Mouse (Mus musculus): ENCODE data around the gene RPS10-NUDT3. TPM values are rescaled to one million over a fixed set of nuclear protein-coding genes. Genes with fewer than 3 reads are reported as not detected.

Gene RPS10-NUDT3
- total RNA-seq (2021): not detected

DNA sequence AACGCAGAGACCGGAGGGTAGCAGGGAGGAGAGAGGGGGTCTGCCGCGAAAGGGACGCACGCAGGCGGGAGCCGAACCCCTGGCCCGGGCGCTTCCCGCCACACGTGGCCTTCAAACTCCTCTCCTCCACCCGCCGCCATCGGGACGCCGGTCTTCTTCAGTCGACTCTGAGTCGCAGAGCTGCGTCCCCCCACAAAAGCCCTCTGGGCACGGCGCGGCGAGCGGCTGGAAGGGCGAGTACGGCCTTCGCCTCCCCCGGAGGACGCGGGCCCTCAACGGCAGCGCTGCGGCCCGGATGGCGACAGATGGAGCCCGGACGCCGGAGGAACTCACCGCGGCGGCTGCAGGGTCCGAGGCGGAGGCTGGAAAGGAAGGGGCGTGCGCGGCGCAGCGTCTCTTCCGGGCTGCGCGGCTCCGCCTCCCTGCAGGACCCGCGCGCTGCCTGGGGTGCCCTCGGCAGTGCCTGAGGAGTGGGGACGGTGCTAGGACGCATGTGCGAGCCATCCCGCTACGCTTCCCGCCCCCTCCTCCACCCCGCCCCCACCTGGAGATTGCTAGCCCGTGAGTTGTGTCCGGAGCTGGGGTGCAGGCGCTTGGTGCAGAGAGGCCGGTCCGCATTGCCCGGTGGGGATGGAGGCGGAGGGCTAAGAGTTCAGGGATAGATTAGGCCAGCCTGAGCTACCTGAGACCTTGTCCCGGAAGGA, at the start of gene RPS10-NUDT3:
Gene RPS10-NUDT3 (minus strand): TSS at position 352 of the 704 bp plus-strand sequence.
- intact Hi-C loops (cut with DNase I): loop anchor here (5.0 kb wide), 1 partner anchor 127 kb away; no protein-coding TSS in a partner anchor
- peak; percentile 93 for DNase-seq

DNA sequence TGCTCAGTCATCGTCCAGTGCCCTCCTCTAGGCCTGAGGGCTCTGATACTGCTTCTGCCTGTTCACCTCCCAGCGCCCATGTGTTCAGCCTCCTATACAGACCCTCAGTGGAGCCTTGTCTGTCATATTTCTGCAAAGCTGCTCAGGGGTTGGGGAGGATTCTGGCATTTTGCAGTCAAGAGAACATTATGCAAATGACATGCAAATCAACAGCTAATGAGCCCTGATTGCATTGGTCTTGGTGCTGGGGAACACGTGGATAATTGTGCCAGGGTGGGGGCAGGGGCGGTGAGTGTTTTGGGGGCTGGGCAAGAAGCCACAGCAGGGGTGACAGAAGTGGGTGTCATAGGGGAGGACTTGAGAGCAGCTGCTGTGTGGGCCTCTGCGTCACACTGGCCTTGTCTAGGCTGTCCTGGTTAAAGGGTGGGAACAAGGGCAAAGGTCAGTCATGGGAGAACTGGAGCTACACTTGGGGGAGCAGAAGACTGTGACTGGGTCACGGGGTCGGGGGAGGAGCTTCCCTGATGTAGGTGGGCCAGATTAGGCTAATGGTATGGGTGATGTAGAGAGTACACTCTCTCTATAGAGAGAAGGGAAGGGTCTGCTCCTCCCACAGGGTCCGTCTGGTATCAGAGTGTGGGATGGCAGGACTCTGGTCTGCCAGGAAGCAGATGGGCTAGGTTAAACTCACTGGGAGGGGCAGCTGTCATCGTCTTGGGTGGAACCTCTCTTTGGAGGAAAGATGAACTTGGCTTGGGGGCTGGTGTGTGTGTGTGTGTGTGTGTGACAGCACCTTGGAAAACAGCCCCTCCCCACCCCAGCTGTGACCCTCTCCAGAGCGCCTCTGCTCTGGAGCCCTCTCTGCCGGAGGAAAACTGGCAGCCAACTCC, 44.1 kb upstream of the RPS10-NUDT3 start:
- intact Hi-C loops (cut with DNase I): no loop called here
- DNase-seq: peak; percentile 81

DNA sequence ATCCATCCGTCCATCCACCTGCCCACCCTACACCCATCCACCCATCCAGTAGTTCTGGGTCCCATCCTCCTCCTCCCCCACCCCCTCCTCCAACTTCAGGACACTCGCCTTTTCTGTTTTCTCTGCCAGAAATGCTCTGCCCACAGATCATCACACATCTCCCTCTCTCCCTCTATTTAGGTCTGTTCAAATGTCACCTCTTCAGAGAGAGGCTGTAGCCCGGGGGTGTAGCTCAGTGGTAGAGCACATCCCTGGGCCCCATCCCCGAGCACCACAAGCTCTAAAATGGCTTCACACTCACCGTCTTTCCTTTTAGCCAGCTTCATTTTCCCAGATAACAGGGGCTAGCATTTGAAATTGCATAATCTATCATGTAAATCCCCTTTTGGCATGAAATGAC, 42.7 kb upstream of the RPS10-NUDT3 start:
- intact Hi-C loops (cut with DNase I): no loop called here
- no peak for DNase-seq

DNA sequence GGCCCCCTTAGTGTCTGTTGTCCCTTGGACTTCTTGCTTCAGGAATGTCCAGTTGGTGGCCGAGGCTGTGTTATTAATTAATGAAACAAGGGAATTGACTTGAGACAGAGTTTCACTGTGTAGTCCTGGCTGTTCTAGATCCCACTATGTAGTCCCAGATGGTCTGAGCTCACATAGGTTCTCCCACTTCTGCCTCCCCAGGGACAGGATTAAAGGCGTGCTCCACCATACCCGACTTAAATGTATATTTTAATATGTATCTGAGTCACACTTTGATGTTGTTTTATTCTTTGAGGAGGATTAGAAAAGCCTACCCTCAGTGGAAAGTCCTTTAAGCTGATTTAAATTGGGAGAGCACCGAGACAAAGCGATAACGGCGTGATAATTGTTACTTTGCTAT, 41.2 kb upstream of the RPS10-NUDT3 start:
- DNase-seq: no peak
- intact Hi-C loops (cut with DNase I): no loop called here

DNA sequence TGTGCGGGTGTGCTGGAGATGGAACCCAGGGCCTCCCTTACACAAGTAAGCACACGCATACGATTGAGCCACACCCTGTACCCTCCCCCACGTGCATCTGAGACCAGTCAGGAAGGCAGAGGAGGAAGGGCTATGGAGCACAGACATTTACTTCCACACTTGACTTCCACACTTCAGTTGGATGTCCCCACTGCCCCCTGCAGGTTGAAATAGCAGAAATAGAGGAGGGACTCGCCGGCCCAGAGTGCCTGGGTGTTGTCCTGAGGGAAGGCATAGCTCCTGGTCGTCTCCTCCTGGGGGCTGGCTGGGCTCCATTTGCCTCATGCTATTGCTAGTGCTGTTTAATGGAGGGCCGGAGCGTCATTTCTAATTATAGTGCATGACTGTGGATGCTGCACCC, 40.4 kb upstream of the RPS10-NUDT3 start:
- DNase-seq: no peak
- intact Hi-C loops (cut with DNase I): no loop called here

DNA sequence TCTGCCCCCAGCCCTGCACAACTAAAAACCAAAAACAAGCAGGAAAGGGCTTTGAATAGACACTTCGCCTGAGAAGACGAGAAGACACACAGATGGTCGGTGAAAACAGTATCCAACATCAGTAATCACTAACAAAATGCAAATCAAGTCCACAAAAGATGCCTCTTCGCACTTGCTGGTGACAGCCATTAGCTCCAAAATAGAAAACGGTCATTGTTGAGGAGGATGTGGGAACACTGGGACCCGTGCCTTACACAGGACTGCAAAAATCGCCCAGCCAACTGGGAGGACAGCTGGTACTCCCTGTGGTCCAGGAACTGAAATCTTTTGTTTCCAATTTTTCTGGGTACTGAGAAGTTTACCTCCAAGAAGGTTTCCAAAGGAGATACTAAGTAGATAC, 38.9 kb upstream of the RPS10-NUDT3 start:
- intact Hi-C loops (cut with DNase I): no loop called here
- DNase-seq: no peak

DNA sequence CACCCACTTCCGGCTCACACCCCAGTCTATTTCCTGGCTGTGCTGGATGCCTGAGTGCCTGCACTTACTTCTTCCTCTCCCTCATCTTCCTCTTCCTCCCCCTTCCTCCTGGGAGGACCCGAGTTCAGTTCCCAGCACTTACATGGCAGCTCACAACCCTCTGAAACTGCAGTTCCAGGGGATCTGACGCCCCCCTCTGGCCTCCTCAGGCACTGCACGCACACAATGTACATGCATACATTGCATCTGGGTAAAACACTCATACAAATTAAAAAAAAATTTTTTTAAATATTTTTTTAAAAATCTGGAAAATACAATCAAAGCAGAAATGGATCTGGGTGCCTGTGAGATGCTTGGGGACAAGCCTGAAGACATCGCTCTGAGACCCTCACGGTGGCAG, 36.7 kb upstream of the RPS10-NUDT3 start:
- DNase-seq: no peak
- intact Hi-C loops (cut with DNase I): no loop called here

DNA sequence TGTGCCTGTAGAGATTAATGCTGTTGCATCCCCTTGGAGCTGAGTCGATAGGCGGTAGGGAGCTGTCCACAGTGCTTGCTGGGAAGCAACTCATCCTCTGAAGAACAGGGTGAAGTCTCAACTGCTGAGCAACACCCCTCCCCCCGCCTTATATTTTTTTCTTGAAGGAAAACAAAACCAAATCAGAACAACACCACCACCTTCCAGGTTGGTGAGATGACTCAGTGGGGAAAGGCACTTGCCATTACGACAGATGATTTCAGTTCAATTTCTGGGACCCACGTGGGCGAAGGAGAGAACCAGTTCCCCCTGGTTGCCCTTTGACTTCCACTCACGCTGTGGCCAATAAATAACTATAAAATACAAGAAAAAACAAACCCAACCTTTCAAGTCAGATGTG, 23.7 kb upstream of the RPS10-NUDT3 start:
- DNase-seq: no peak
- intact Hi-C loops (cut with DNase I): no loop called here

DNA sequence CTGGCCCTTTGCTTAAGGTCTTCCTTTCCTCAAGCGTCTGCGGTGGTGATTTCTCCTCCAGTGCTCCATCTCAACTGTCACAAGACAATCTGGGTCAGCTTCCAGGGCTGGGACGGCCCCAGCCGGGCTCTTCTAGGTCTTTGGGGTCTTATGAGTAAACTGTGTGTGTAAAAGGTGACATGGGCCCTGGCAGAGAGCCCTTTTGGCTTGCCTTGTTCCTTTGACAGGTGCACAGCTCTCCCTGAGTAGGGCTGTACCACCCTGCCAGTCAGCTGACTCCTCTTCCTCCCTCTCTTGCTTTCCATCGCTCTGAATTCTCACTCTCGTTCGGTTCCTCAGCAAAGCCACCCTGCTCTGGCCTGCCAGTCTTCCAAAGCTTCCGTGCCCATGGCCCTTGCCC, 22.1 kb upstream of the RPS10-NUDT3 start:
- DNase-seq: peak; percentile 63
- intact Hi-C loops (cut with DNase I): no loop called here

DNA sequence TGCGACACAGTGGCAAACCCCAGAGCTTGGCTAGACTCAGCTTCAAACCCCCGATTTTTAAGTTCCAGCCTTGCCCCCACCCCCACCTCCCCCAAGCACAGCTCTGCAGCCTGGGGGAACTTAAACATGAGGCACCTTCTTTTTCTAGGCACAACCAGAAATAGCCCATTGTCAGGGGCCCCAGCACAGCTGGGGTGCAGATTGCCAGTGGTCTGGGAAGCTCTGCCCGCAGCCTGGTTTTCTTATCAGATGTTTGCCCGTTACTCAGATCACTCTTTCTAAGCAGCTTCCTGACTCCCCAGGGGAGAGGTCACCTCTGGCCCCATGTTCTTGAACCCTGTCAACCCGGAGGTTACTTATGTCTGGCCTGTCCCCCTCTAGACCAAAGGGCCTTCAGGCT, 21.4 kb upstream of the RPS10-NUDT3 start:
- intact Hi-C loops (cut with DNase I): no loop called here
- no peak for DNase-seq

DNA sequence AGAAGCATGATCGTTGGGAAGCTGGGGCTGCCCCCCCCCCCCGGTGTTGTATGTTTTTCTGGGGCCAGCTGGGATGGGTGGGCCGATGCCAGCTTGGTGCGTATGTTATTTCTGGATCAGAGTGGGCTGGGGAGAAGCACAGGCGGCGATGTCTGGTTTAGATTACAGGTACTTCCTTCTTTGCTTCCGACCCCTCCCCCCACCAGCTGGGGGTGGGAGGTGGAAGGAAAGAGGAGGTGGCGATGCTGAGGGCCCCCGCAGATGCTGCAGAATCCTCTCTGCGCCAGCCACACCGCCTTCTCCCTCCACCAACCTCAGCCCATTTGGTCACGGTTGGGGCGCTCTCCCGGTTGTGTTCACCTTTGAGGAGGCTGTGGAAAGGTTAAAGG, 21.0 kb upstream of the RPS10-NUDT3 start:
- DNase-seq: peak; percentile 66
- intact Hi-C loops (cut with DNase I): no loop called here

DNA sequence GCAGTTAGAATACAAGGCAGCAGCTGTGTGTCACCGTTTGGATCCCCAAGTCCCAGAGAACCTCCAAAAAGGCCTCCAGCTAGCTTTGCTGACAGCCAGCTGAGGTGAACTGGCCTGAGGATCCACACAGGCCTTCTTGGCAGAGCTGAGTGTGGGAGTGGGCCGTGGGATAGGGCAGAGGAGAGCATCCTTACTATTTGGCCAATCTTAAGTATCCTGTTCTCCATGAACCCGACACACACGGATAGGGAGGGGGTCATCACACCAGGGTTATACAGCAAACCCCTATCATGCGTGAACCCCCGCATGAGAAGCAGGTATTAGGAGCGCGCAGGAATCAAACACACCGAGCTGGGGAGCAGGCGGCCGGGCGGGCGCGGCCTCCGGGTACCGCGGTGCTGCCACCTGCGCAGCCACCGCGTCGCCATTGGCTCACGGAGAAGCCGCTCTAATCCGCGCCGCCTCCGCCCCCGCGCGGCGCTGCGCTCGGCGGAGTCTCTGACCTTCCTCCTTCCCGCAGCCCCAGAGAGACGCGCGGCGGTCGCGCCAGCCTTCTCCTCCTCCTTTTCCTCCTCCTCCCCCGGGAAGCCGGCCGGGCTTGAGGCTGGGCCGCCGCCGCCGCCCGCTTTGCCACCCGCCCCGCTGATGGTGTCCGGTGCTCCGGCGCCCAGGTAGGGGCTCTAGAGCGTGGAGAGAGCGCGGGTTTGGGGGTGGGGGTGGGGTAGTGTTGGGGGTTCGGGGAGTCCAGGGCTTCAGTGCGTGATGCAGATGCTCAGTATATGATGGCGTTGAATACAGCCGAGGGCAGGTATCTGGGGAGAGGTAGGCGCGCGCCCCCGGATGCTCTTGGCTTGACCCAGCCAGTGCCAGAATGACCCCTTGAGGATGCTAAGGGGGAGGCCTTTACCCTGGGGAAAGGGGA, 20.3 kb upstream of the RPS10-NUDT3 start, which contains the start of gene Pacsin1:
Gene Pacsin1 (plus strand): TSS at position 421 of the 922 bp plus-strand sequence.
- peak; percentile 74 for DNase-seq
- intact Hi-C loops (cut with DNase I): no loop called here

DNA sequence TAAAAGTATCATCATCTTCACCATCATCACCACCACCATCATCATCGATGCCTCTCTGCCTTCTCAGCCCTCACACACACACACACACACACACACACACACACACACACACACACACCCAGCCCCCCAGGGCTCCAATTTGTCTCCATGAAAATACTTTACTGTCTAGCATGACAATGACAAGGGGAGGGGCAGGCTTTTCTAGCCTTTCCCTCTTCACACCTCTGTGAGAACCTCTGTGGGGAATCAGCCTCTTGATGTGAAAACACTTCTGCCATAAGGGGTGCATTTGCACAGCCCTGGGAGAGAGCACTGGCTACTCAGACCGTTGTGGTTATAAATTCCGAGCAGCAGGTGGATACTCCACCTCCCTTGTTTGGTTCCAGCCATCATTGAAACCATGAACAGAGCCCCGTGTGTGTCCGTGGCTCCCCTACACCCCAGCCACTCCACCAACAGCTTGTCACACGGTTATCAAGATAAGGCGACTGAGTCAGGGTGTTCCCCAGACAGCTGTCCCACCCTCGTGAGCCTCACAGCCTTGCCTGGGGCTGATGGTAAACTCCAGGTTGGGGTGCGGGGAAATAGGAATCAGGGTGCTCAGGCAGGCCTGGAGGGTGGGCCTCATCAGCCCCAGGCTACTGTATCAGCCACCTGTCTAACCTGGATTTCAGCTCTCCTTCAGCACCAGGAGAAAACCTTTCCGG, 18.4 kb upstream of the RPS10-NUDT3 start:
- intact Hi-C loops (cut with DNase I): no loop called here
- no peak for DNase-seq

DNA sequence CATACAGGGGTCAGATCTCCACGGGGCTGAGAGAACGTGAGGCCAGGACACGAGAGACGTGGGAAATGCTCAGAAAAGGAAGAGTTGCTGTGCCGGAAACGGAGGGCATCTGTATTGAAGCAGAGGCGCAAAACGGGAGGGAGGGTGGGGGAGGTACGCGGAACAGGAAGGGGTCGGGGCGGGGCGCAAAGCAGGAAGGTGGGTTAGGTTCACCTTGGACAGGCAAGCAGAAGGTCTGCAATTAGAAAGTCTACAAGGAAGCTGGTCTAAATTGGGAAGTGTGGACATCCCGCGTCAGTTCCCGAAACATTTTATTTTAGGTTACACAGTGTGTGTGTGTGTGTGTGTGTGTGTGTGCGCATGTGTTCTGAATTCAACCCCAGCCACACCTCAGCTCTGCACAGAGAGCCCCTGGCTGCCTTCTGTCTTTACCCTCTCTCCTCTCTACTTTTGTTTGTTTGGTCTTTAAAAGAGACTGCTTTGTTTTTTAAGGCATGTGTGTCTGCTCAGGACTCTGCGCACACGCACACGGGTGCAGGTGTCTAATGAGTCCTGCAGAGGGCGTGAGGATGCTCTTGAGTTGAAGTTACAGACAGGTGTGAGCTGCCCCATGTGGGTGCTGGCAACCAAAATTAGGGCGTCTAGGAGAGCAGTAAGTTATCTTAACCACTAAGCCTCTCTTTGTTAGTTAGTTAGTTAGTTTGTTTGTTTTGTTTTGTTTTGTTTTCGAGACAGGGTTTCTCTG, 17.2 kb upstream of the RPS10-NUDT3 start:
- intact Hi-C loops (cut with DNase I): no loop called here
- DNase-seq: no peak

DNA sequence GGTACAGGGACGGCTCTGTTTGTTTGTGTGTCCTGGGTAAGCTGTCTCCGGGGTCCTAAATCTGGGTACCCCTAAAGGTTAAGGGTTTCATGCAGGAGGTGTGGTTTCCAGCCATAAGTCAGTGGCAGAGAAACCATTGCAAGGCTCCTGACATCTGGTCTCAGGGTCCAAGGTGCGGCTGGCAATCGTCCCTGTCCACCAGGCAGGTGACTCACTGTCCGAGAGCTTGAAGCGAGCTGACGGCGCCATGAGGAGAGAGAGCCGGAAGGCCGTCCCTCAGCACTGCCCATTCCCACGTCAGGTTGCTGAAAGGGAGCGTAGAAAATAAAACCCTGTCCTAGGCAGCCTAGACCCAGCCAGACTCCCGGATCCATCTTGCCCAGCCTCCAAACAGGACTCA, 15.6 kb upstream of the RPS10-NUDT3 start:
- intact Hi-C loops (cut with DNase I): no loop called here
- DNase-seq: no peak

DNA sequence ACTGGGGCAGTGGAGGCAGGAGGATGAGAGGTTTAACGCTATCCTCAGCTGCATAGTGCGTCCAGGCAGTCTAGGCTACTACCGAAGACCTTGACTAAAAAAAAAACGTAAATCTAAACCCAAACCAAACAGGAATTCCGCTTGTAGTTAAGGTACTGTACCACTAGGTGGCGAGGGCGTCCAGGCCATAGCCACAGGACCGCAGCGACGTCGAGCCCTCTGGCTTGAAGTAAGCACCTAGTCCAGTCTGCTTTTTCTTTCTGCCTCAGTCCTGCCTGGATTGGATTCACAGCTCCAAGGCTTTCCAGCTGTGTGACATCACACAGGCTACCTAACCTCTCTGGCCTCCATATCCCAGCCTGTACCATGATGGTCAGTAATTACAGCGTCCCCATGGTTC, 15.1 kb upstream of the RPS10-NUDT3 start:
- peak; percentile 44 for DNase-seq
- intact Hi-C loops (cut with DNase I): no loop called here

DNA sequence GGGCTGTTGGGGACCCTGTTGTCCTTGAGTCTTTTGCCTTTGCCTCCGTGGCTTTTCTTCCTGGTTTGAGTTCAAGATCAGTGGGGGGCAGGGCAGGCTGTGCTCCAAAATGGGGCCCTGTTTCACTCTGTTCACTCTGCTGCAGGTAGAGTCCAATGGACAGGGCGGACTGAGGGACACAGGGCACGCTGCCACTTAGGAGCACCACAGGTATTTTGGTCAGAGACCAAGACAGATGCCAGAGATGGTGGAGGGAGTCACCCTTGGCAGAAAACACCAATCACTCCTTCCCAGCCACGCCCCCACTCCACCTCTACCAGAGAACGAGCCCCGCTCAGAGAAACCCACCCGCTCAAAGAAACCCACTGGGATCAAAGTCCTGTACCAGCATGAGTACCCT, 10.8 kb upstream of the RPS10-NUDT3 start:
- intact Hi-C loops (cut with DNase I): no loop called here
- peak; percentile 32 for DNase-seq

DNA sequence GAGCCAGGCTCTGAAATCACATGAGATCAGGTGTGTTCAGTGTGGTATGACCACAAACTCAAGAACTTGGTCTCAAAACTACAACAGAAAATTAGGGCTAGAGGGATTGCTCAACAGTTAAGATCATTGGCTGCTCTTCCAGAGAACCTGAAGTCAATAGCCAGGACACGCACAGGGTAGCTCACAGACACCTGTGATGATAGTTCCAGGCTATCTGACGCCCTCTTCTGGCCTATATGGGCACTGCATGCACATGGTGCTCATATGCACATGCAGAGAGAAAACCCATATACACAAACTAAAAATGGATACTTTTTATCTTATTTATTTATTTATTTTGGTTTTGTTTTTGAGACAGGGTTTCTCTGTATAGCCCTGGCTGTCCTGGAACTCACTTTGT, 9.6 kb upstream of the RPS10-NUDT3 start:
- intact Hi-C loops (cut with DNase I): no loop called here
- DNase-seq: no peak

DNA sequence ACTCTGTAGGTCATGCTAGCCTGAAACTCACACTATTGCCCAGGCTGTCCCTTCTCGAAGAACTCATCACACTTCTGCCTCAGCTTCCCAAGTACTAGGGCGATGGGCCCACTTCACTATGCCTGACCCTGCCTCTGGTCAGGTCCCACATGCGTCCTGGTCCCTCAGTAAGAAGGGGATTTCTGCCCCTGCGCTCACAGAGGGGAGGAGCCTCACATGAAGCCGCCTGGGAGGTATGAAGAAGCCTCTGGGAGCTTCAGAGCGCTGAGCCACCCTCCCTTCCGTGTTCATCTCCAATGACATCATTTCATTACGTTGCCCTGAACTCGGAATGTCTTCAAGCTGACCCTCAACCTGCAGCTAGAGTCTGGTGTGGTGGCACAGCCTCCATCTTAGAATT, 8.7 kb upstream of the RPS10-NUDT3 start:
- no peak for DNase-seq
- intact Hi-C loops (cut with DNase I): no loop called here

DNA sequence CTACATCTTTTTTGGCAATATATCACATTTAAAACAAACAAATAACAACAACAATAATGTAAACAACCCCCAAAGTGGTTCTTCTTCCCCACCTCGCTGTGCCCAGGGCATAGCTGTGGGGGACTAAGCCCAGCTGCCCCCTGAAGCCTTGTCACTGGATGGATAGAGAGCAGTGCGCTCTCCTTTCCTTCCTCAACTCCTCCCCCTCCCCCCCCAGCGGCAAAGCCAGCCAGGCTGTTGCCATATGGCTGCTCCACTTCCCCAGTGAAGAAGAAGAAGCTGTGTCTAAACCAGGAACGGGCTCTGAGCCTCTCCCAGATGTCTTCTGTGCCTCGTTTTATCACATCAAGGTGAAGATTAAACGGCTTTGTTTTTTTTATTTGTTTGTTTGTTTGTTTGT, 8.1 kb upstream of the RPS10-NUDT3 start:
- intact Hi-C loops (cut with DNase I): no loop called here
- peak; percentile 86 for DNase-seq
